Mouse (Mus musculus) small intestine, adult 2 months (tissue): ENCODE measurements around the gene Rasgrf2.

ENCODE experiments used
- CTCF ChIP-seq: fragments of 200-500 bp; IDR thresholded peaks from 2 replicates; pipeline ENCODE4 v1.5.1; 2012; ENCODE audit warnings: low read depth, mild to moderate bottlenecking, control low read depth, inconsistent platforms, low read length, moderate library complexity, mixed read lengths; ENCODE audit not compliant: insufficient replicate concordance, insufficient read length; ENCODE audit errors: extremely low read depth
- POLR2A ChIP-seq: fragments of 200-500 bp; IDR thresholded peaks from 2 replicates; pipeline ENCODE4 v1.6.1; 2012; ENCODE audit warnings: low read depth, mild to moderate bottlenecking, control low read depth, inconsistent platforms, low read length, moderate library complexity

- no peak for TF ChIP-seq POLR2A
- no peak for TF ChIP-seq CTCF
Observed at GRCm38 (mm10) chr13:92053001-92053400, 78.5 kb downstream of the Rasgrf2 start.
